Mouse (Mus musculus): Measurements from ENCODE around the gene Gm9573. TPM values are rescaled to one million over a fixed set of nuclear protein-coding genes. Genes with fewer than 3 reads are reported as not detected.

Gm9573 gene
- polyA plus RNA-seq, 1 experiment from 2014 or later, result not detected

DNA sequence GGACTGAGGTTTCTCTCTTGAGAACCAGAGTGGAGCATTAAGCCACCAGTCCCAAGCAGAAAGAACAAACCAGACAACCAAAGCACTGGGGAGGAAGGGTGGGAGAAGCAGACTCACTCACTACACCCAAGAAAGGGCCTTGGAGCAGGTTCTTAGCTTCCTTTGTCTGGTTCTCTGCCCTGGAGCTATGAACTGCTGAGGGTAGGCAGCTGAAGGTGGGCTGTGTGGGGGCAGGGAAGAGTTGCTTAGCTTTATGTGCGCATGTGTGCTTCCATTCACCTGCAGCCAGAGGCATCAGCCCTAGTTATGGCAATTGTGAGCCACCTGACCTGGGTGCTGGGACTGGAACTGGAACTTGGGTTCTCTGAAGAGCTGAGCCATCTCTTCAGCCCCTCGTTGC lies 26.6 kb upstream of the Gm9573 start:
- 85% methylated on average over 2 of the region's 2 CpGs for WGBS
- H3K4me1 ChIP-seq (replicated peaks; ENCODE audit: control insufficient read depth, insufficient read depth, low read length), result no peaks in the 10 kb centered on the region
- H3K9ac ChIP-seq (ENCODE audit: low read length), result no peak overlapping the region
- no peak overlapping the region for H3K4me2 ChIP-seq (ENCODE audit: low read depth, low read length, severe bottlenecking)
- ATAC-seq (replicated peaks; ENCODE audit: low FRiP score) (no peak), DNase-seq (ENCODE audit: low spot score) (no peak)
- H3K27ac ChIP-seq (ENCODE audit: low read depth, low read length), result no peak overlapping the region
- no peak overlapping the region for H3K4me3 ChIP-seq (ENCODE audit: low read depth, low read length)
- no peaks in the 10 kb centered on the region; the same call in 1 of the 2 replicates for H3K36me3 ChIP-seq (ENCODE audit: control insufficient read depth, insufficient read depth, low read length)
- H3K27me3 ChIP-seq (ENCODE audit: control insufficient read depth, insufficient read depth, low read length), result no peaks in the 10 kb centered on the region
- no peaks in the 10 kb centered on the region for H3K9me3 ChIP-seq (ENCODE audit: control insufficient read depth, low read length)

DNA sequence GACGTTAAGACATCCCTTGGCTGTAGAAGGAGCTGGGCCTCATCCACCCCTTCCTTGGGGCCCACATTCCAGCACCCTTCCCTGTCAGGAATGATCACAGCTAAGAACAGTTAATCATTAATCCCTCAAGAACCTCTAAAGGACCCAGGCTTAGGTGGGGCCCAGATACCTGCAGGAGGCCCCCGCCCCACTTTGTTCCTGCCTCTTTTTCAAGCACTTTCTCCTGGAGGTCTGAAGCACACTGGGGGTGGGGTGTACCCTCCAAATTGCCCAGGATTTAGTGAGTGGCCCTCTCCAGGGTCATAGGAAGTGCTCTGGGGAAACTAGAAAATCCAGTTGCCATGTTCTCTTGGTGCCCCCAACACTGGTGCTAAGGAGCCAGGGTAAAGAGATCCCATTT lies 23.0 kb upstream of the Gm9573 start:
- DNase-seq (ENCODE audit: low spot score), result no peak
- no peak overlapping the region for H3K4me3 ChIP-seq (ENCODE audit: low read depth, low read length)
- H3K27ac ChIP-seq (ENCODE audit: low read depth, low read length), result no peak overlapping the region
- no peaks in the 10 kb centered on the region for H3K9me3 ChIP-seq (ENCODE audit: control insufficient read depth, low read length)
- WGBS, result 62% methylated on average over 2 of the region's 2 CpGs
- H3K36me3 ChIP-seq (ENCODE audit: control insufficient read depth, insufficient read depth, low read length), result no peaks in the 10 kb centered on the region
- H3K27me3 ChIP-seq (ENCODE audit: control insufficient read depth, insufficient read depth, low read length), result no peaks in the 10 kb centered on the region
- H3K9ac ChIP-seq (ENCODE audit: low read length), result no peak overlapping the region
- no peak for ATAC-seq (replicated peaks; ENCODE audit: low FRiP score)
- no peak overlapping the region for H3K4me2 ChIP-seq (ENCODE audit: low read depth, low read length, severe bottlenecking)
- no peaks in the 10 kb centered on the region for H3K4me1 ChIP-seq (replicated peaks; ENCODE audit: control insufficient read depth, insufficient read depth, low read length)

DNA sequence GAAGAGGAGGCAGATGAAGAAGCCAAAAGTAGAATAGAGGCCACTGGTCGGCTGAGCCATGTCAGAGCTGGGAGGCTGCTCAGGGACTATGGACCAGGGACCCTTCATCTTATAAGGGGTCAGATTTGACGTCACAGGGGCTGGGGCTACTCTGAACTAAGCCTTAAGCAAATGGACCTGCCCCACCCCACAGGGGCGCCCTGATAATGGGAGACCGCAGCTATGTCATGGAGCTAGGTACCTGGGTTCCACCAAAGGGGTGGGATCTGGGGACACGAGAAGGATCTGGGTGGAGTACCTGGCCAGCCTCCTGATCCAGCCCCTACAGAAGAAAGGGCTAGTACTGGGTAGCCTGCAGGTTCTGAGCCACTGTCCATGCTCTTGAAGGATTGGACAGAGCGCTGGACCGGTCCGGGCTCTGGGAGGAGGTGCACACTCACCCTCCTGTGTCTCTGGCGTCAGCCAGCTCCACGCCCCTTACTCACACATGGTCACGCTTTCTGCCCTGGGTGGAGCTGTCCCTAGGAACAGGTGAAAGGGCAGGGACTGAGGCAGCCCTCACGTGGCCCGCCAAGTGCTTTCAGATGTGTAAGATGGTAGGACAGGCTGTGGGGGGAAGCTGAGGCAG lies 17.3 kb upstream of the Gm9573 start, which contains the start of gene Mucl3:
Gene Mucl3, minus strand, starts transcription at position 87 of the 628 bp plus-strand sequence.
- Histone ChIP-seq H3K36me3 (ENCODE audit: control insufficient read depth, insufficient read depth, low read length) (no peaks in the 10 kb centered on the region), H3K4me1 (replicated peaks; ENCODE audit: control insufficient read depth, insufficient read depth, low read length) (no peaks in the 10 kb centered on the region), H3K4me2 (ENCODE audit: low read depth, low read length, severe bottlenecking) (no peak within 1 kb of the TSS), H3K9me3 (ENCODE audit: control insufficient read depth, low read length) (no peaks in the 10 kb centered on the region), H3K4me3 (ENCODE audit: low read depth, low read length) (no peak within 1 kb of the TSS), H3K27me3 (ENCODE audit: control insufficient read depth, insufficient read depth, low read length) (no peaks in the 10 kb centered on the region), H3K9ac (ENCODE audit: low read length) (no peak within 1 kb of the TSS), H3K27ac (ENCODE audit: low read depth, low read length) (no peak within 1 kb of the TSS)
- DNase-seq (ENCODE audit: low spot score), result no peak
- 83% methylated on average over 13 of the region's 13 CpGs for WGBS
- ATAC-seq (replicated peaks; ENCODE audit: low FRiP score), result no peak

DNA sequence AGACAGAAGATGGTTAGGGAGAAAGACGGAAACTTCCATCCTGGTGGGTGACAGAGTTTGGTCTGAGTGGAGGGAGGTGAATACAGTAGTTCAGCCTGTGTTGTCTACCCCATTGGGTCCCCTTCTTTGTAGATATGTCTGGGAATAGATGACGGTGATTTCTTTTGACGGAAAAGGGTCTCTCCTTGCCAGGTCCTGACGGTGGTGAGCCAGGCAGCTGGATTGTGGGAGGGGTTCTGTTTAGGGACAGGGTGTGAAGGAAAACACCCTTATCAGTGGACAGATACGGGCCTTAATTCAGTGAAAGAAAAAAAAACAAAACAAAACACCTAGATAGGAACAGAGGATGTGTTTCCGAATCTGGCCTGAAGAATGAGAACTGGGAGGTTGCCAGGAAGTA lies 12.9 kb upstream of the Gm9573 start:
- DNase-seq (ENCODE audit: low spot score), result no peak
- Histone ChIP-seq H3K4me2 (ENCODE audit: low read depth, low read length, severe bottlenecking) (no peak overlapping the region), H3K9me3 (ENCODE audit: control insufficient read depth, low read length) (no peaks in the 10 kb centered on the region), H3K4me1 (replicated peaks; ENCODE audit: control insufficient read depth, insufficient read depth, low read length) (no peaks in the 10 kb centered on the region; the same call in 1 of the 2 replicates), H3K9ac (ENCODE audit: low read length) (no peak overlapping the region), H3K27me3 (ENCODE audit: control insufficient read depth, insufficient read depth, low read length) (no peaks in the 10 kb centered on the region), H3K27ac (ENCODE audit: low read depth, low read length) (no peak overlapping the region), H3K36me3 (ENCODE audit: control insufficient read depth, insufficient read depth, low read length) (no peaks in the 10 kb centered on the region), H3K4me3 (ENCODE audit: low read depth, low read length) (no peak overlapping the region)
- 82% methylated on average over 6 of the region's 6 CpGs for WGBS
- no peak for ATAC-seq (replicated peaks; ENCODE audit: low FRiP score)

DNA sequence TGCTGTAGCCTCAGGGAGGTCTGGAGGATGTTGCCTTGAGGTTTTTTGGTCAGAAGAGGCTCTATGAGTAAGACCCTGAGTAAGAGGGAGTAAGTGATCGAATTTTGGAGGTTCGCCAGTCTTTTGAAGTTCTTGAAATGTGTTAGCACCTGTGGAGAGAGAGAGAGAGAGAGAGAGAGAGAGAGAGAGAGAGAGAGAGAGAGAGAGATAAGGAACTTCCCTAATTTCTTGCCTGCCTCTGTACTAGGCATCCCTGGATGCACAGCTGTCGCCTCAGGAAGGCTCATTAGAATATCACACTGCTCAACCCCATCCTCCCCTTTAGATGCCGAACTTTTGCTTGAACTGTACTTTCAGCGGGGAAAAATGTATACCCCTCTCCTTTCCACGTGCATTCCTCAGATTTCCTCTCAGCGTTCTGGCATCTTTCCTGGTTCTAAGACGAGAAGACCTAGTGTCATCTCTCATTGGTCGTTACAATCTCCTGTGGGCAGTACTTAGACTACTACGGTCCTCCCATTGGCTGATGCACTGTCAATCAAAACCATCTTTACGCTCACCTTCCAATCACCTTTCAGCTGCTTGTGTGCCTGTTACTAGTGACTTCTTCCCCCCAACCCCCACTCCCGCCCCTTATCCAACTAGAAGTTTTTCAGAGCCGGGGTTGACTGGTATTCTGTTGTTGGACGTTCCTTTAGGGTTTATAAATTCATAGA lies 12.2 kb upstream of the Gm9573 start:
- Histone ChIP-seq H3K4me3 (ENCODE audit: low read depth, low read length) (no peak overlapping the region), H3K9ac (ENCODE audit: low read length) (no peak overlapping the region), H3K9me3 (ENCODE audit: control insufficient read depth, low read length) (no peaks in the 10 kb centered on the region), H3K27me3 (ENCODE audit: control insufficient read depth, insufficient read depth, low read length) (no peaks in the 10 kb centered on the region), H3K4me1 (replicated peaks; ENCODE audit: control insufficient read depth, insufficient read depth, low read length) (no peaks in the 10 kb centered on the region; the same call in 1 of the 2 replicates), H3K27ac (ENCODE audit: low read depth, low read length) (no peak overlapping the region), H3K4me2 (ENCODE audit: low read depth, low read length, severe bottlenecking) (0 out of 2 replicates have a peak overlapping the region, but pooled peaks have one; percentile 21), H3K36me3 (ENCODE audit: control insufficient read depth, insufficient read depth, low read length) (no peaks in the 10 kb centered on the region)
- ATAC-seq (replicated peaks; ENCODE audit: low FRiP score) (peak; percentile 49; the same call in 1 of the 2 replicates), DNase-seq (ENCODE audit: low spot score) (no peak)
- WGBS, result 30% methylated on average over 14 of the region's 14 CpGs

DNA sequence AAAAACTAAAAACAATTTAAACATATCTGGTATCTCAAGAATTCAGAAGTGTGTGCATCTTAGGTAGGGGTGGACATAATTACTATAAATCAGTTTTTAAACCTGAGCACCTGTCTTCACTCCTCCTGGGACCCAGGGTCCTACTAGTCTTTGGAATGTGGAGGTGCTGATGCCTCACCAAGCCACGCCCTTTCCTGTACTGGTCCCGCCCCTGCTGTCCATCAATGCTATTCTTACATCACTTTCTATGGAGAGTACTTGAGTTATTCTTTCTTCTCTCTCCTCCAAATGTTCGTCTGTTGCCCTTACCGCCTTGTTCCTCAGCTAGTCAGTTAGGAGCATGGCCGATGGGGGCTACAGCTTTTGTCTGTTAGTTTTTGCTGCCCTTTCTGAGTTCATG lies 9.9 kb upstream of the Gm9573 start:
- no peak overlapping the region for H3K9ac ChIP-seq (ENCODE audit: low read length)
- H3K27ac ChIP-seq (ENCODE audit: low read depth, low read length), result no peak overlapping the region
- no peak overlapping the region for H3K4me2 ChIP-seq (ENCODE audit: low read depth, low read length, severe bottlenecking)
- H3K4me3 ChIP-seq (ENCODE audit: low read depth, low read length), result no peak overlapping the region
- H3K4me1 ChIP-seq (replicated peaks; ENCODE audit: control insufficient read depth, insufficient read depth, low read length), result no peaks in the 10 kb centered on the region; the same call in 1 of the 2 replicates
- WGBS, result 42% methylated on average over 5 of the region's 5 CpGs
- H3K36me3 ChIP-seq (ENCODE audit: control insufficient read depth, insufficient read depth, low read length), result no peaks in the 10 kb centered on the region
- no peak for ATAC-seq (replicated peaks; ENCODE audit: low FRiP score)
- H3K9me3 ChIP-seq (ENCODE audit: control insufficient read depth, low read length), result no peaks in the 10 kb centered on the region
- no peaks in the 10 kb centered on the region for H3K27me3 ChIP-seq (ENCODE audit: control insufficient read depth, insufficient read depth, low read length)
- DNase-seq (ENCODE audit: low spot score), result no peak

DNA sequence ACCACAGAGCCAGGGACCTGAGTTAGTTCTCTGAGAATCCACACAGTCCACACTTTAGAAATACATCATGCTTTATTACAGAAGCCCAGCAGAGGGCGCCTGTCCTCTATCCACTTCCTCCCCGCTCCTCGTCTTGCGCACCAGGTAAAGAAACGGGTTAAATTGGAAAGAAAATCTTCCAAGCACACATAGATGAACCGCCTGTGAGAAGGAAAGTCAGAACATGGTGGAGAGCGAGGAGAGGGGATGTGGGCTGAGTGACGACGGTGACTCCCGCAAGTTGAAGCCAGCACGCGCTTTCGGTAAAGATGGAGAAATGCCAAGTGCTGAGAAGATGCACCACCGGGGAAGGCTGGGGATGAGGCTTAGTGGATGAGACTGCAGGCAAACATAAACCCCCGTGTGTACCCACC lies 9.3 kb upstream of the Gm9573 start:
- no peaks in the 10 kb centered on the region for H3K27me3 ChIP-seq (ENCODE audit: control insufficient read depth, insufficient read depth, low read length)
- 3% methylated on average over 15 of the region's 15 CpGs for WGBS
- DNase-seq (ENCODE audit: low spot score) (peak; percentile 81), ATAC-seq (replicated peaks; ENCODE audit: low FRiP score) (peak; percentile 44; the same call in 1 of the 2 replicates)
- H3K4me3 ChIP-seq (ENCODE audit: low read depth, low read length), result peak overlapping the region; percentile 17
- no peaks in the 10 kb centered on the region for H3K9me3 ChIP-seq (ENCODE audit: control insufficient read depth, low read length)
- 0 out of 2 replicates have a peak overlapping the region, but pooled peaks have one; percentile 5 for H3K9ac ChIP-seq (ENCODE audit: low read length)
- no peaks in the 10 kb centered on the region for H3K36me3 ChIP-seq (ENCODE audit: control insufficient read depth, insufficient read depth, low read length)
- peak overlapping the region; percentile 46 for H3K4me2 ChIP-seq (ENCODE audit: low read depth, low read length, severe bottlenecking)
- H3K27ac ChIP-seq (ENCODE audit: low read depth, low read length), result no peak overlapping the region
- H3K4me1 ChIP-seq (replicated peaks; ENCODE audit: control insufficient read depth, insufficient read depth, low read length), result no peaks in the 10 kb centered on the region; the same call in 1 of the 2 replicates

DNA sequence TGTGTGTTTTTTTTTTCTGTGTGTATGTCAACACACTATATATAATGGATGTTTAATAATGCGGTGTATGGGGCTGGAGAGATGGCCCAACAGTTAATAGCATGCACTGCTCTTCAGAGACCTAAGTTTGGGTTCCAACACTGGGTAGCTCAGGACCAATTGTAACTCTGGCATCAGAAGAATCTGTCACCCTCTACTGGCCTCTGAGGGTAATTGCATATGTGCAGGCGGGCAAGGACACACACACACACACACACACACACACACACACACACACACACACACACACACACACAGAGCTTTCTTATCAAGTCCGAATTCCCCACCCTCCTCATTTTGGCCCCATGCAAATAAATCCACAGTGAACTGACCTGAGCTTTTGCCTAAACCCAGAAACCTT lies 8.8 kb upstream of the Gm9573 start:
- Histone ChIP-seq H3K27me3 (ENCODE audit: control insufficient read depth, insufficient read depth, low read length) (no peaks in the 10 kb centered on the region), H3K9ac (ENCODE audit: low read length) (no peak overlapping the region), H3K9me3 (ENCODE audit: control insufficient read depth, low read length) (no peaks in the 10 kb centered on the region), H3K4me3 (ENCODE audit: low read depth, low read length) (no peak overlapping the region), H3K27ac (ENCODE audit: low read depth, low read length) (no peak overlapping the region), H3K4me1 (replicated peaks; ENCODE audit: control insufficient read depth, insufficient read depth, low read length) (no peaks in the 10 kb centered on the region; the same call in 1 of the 2 replicates), H3K36me3 (ENCODE audit: control insufficient read depth, insufficient read depth, low read length) (no peaks in the 10 kb centered on the region), H3K4me2 (ENCODE audit: low read depth, low read length, severe bottlenecking) (no peak overlapping the region)
- no peak for ATAC-seq (replicated peaks; ENCODE audit: low FRiP score)
- 83% methylated on average over 3 of the region's 3 CpGs for WGBS
- DNase-seq (ENCODE audit: low spot score), result no peak
